Mouse (Mus musculus) forebrain, postnatal 0 days (tissue): ENCODE results near the gene Tm9sf4. TPM values are rescaled to one million over a fixed set of nuclear protein-coding genes. Genes with fewer than 3 reads are reported as not detected.

ENCODE experiments used
- ATAC-seq: fragments of 200-750 bp; cut with Nextera tagmentation; 2 replicates; pipeline ENCODE4 v1.8.0; 2017; ENCODE audit warnings: mild to moderate bottlenecking, moderate library complexity
- DNase-seq: peaks from one replicate; pipeline ENCODE4 v3.0.0-alpha.2; 2015
- H3K27ac ChIP-seq: fragments of 300-500 bp; sonication (generic); 2 replicates; pipeline ENCODE4 v1.5.1; 2014; ENCODE audit warnings: low read depth, mild to moderate bottlenecking, antibody characterized with exemption, low read length, moderate library complexity, mixed read lengths
- H3K27me3 ChIP-seq: fragments of 300-500 bp; sonication (generic); 2 replicates; pipeline ENCODE4 v1.6.1; 2014; ENCODE audit warnings: mild to moderate bottlenecking, low read length, mixed read lengths; ENCODE audit not compliant: insufficient read depth
- H3K36me3 ChIP-seq: fragments of 300-500 bp; sonication (generic); 2 replicates; pipeline ENCODE4 v1.6.1; 2014; ENCODE audit warnings: mild to moderate bottlenecking, moderate library complexity; ENCODE audit not compliant: insufficient read depth
- H3K4me1 ChIP-seq: fragments of 300-500 bp; sonication (generic); 2 replicates; pipeline ENCODE4 v1.6.1; 2014; ENCODE audit warnings: antibody characterized with exemption; ENCODE audit not compliant: insufficient read depth
- H3K4me2 ChIP-seq: fragments of 300-500 bp; sonication (generic); 2 replicates; pipeline ENCODE4 v1.6.1; 2014; ENCODE audit warnings: low read depth, mild to moderate bottlenecking, moderate library complexity
- H3K4me3 ChIP-seq: fragments of 300-500 bp; sonication (generic); 2 replicates; pipeline ENCODE4 v1.5.1; 2014; ENCODE audit warnings: low read depth, low read length, mixed read lengths
- H3K9ac ChIP-seq: fragments of 300-500 bp; sonication (generic); 2 replicates; pipeline ENCODE4 v1.6.1; 2014; ENCODE audit warnings: mild to moderate bottlenecking
- H3K9me3 ChIP-seq: fragments of 300-500 bp; sonication (generic); 2 replicates; pipeline ENCODE4 v1.6.1; 2016; ENCODE audit warnings: low read length
- CTCF ChIP-seq: sonication (generic); IDR thresholded peaks from 2 replicates; pipeline ENCODE4 v1.5.1; 2016; ENCODE audit warnings: antibody characterized with exemption, control low read depth, low read depth
- WGBS: fragments of 180-500 bp; shearing (Covaris S2); extraction: QIAGEN DNeasy Blood & Tissue Kit; methylation state at CpG from one replicate; pipeline ENCODE4 v1.1.7; 2014; 5-methylcytosine and 5-hydroxymethylcytosine counted together
- polyA plus RNA-seq: library from polyadenylated mRNA; unstranded; fragments of >200 nt; fragmentation: Nextera tagmentation; extraction: Ambion mirVana; gene quantifications from 2 replicates; pipeline ENCODE4 v1.2.1, GENCODE M21; 2015
- total RNA-seq: library from RNA; depleted of rRNA; stranded (reverse); fragments of >200 nt; gene quantifications from 2 replicates; pipeline ENCODE4 v1.2.3, GENCODE M21; 2014

Tm9sf4 gene
- total and polyA plus RNA-seq, 2 experiments from 2014 or later = 60.4 to 69.3 TPM

GRCm38 (mm10) chr2:153157270-153157669 is 3.8 kb upstream of the Tm9sf4 start:
- no peak for DNase-seq
- 77% methylated on average over 2 of the region's 3 CpGs for WGBS
- H3K9me3 ChIP-seq = no peaks in the 10 kb centered on the region
- no peak overlapping the region for H3K27ac ChIP-seq
- H3K27me3 ChIP-seq = no peaks in the 10 kb centered on the region
- no peak overlapping the region for H3K4me2 ChIP-seq
- H3K36me3 ChIP-seq = no peaks in the 10 kb centered on the region
- H3K9ac ChIP-seq = no peak overlapping the region
- TF ChIP-seq CTCF = peak; percentile 29; the same call in 1 of the 2 replicates
- H3K4me1 ChIP-seq = peaks cover 3% of the 10 kb centered on the region; the same call in 1 of the 2 replicates
- no peak overlapping the region for H3K4me3 ChIP-seq
- no peak for ATAC-seq

GRCm38 (mm10) chr2:153160133-153160532 is 970 bp upstream of the Tm9sf4 start:
- no peak for TF ChIP-seq CTCF
- no peaks in the 10 kb centered on the region for H3K27me3 ChIP-seq
- H3K4me1 ChIP-seq = peaks cover 7% of the 10 kb centered on the region; the same call in 1 of the 2 replicates
- H3K27ac ChIP-seq = no peak overlapping the region
- H3K36me3 ChIP-seq = 0 out of 2 replicates have a peak, but pooled peaks cover 4% of the 10 kb centered on the region
- WGBS = 81% methylated on average over 5 of the region's 5 CpGs
- no peaks in the 10 kb centered on the region for H3K9me3 ChIP-seq
- no peak overlapping the region for H3K9ac ChIP-seq
- DNase-seq (no peak), ATAC-seq (no peak)
- H3K4me2 ChIP-seq = no peak overlapping the region
- H3K4me3 ChIP-seq = no peak overlapping the region

GRCm38 (mm10) chr2:153161684-153162080 is 579 bp downstream of the Tm9sf4 start:
- peak overlapping the region; percentile 96 for H3K4me3 ChIP-seq
- WGBS = under 1% methylated on average over 16 of the region's 16 CpGs
- DNase-seq (no peak), ATAC-seq (peak; percentile 57)
- peak overlapping the region; percentile 96 for H3K9ac ChIP-seq
- peak overlapping the region; percentile 86 for H3K4me2 ChIP-seq
- H3K27me3 ChIP-seq = no peaks in the 10 kb centered on the region
- no peak for TF ChIP-seq CTCF
- no peaks in the 10 kb centered on the region for H3K9me3 ChIP-seq
- peak overlapping the region; percentile 97 for H3K27ac ChIP-seq
- peaks cover 7% of the 10 kb centered on the region; the same call in 1 of the 2 replicates for H3K4me1 ChIP-seq
- 0 out of 2 replicates have a peak, but pooled peaks cover 4% of the 10 kb centered on the region for H3K36me3 ChIP-seq

GRCm38 (mm10) chr2:153167136-153167535 is 6.0 kb downstream of the Tm9sf4 start:
- WGBS = 66% methylated on average over 6 of the region's 6 CpGs
- Histone ChIP-seq H3K4me2 (no peak overlapping the region), H3K4me3 (no peak overlapping the region), H3K4me1 (peaks cover 5% of the 10 kb centered on the region; the same call in 1 of the 2 replicates), H3K9me3 (no peaks in the 10 kb centered on the region), H3K27ac (no peak overlapping the region), H3K9ac (no peak overlapping the region), H3K36me3 (0 out of 2 replicates have a peak, but pooled peaks cover 4% of the 10 kb centered on the region), H3K27me3 (no peaks in the 10 kb centered on the region)
- no peak for TF ChIP-seq CTCF
- ATAC-seq = no peak
- DNase-seq = no peak

- DNase-seq (no peak), ATAC-seq (no peak)
- no peak overlapping the region for H3K9ac ChIP-seq
- no peak overlapping the region for H3K27ac ChIP-seq
- H3K27me3 ChIP-seq = no peaks in the 10 kb centered on the region
- H3K36me3 ChIP-seq = 0 out of 2 replicates have a peak, but pooled peaks cover 4% of the 10 kb centered on the region
- 20% methylated on average over 2 of the region's 2 CpGs for WGBS
- H3K4me3 ChIP-seq = no peak overlapping the region
- no peak for TF ChIP-seq CTCF
- H3K4me1 ChIP-seq = no peaks in the 10 kb centered on the region
- no peak overlapping the region for H3K4me2 ChIP-seq
- no peaks in the 10 kb centered on the region for H3K9me3 ChIP-seq
Observed at GRCm38 (mm10) chr2:153168134-153168820, 7.2 kb downstream of the Tm9sf4 start.

GRCm38 (mm10) chr2:153170490-153171224 is 9.6 kb downstream of the Tm9sf4 start:
- Histone ChIP-seq H3K9ac (no peak overlapping the region), H3K4me3 (no peak overlapping the region), H3K27me3 (no peaks in the 10 kb centered on the region), H3K4me2 (no peak overlapping the region), H3K4me1 (no peaks in the 10 kb centered on the region), H3K36me3 (no peaks in the 10 kb centered on the region), H3K27ac (no peak overlapping the region), H3K9me3 (no peaks in the 10 kb centered on the region)
- no peak for TF ChIP-seq CTCF
- ATAC-seq (no peak), DNase-seq (no peak)
- 86% methylated on average over 9 of the region's 9 CpGs for WGBS

- no peaks in the 10 kb centered on the region for H3K4me1 ChIP-seq
- no peak for TF ChIP-seq CTCF
- no peak overlapping the region for H3K9ac ChIP-seq
- DNase-seq (no peak), ATAC-seq (no peak)
- H3K27me3 ChIP-seq = no peaks in the 10 kb centered on the region
- no peak overlapping the region for H3K4me2 ChIP-seq
- H3K9me3 ChIP-seq = no peaks in the 10 kb centered on the region
- H3K36me3 ChIP-seq = no peaks in the 10 kb centered on the region
- H3K4me3 ChIP-seq = no peak overlapping the region
- H3K27ac ChIP-seq = no peak overlapping the region
- WGBS = 93% methylated on average over 5 of the region's 5 CpGs
Observed at GRCm38 (mm10) chr2:153171966-153172365, 10.9 kb downstream of the Tm9sf4 start.
